Mouse (Mus musculus) limb, embryonic 11.5 days (tissue): ENCODE data around the gene Magoh. TPM values are rescaled to one million over a fixed set of nuclear protein-coding genes. Genes with fewer than 3 reads are reported as not detected.

ENCODE experiments used
- polyA plus RNA-seq: library from polyadenylated mRNA; unstranded; fragments of >200 nt; fragmentation: Nextera tagmentation; extraction: Ambion mirVana; gene quantifications from 2 replicates; pipeline ENCODE4 v1.2.1, GENCODE M21; 2014

Magoh gene
- polyA plus RNA-seq, 1 experiment from 2014 or later = 285 TPM

Other genes starting within 250 kb of the Magoh start
- gene Dmrtb1, start 195.5 kb upstream of the Magoh start, polyA plus RNA-seq = 0.11 and 0.14 TPM in 2 replicates
- gene Lrp8, start 77.5 kb upstream of the Magoh start, polyA plus RNA-seq = 5.0 and 8.9 TPM in 2 replicates
- 123 and 130 TPM in 2 replicates for gene 0610037L13Rik, start 10.1 kb downstream of the Magoh start, polyA plus RNA-seq
- 38.8 and 40.2 TPM in 2 replicates for gene Cpt2, start 43.9 kb downstream of the Magoh start, polyA plus RNA-seq
- gene Slc1a7, start 88.6 kb downstream of the Magoh start, polyA plus RNA-seq = not detected in 2 replicates
- 0.35 and 1.0 TPM in 2 replicates for gene Podn, start 216.7 kb downstream of the Magoh start, polyA plus RNA-seq